Mouse (Mus musculus): ENCODE measurements around the gene Bmp6.

Gene Bmp6

DNA sequence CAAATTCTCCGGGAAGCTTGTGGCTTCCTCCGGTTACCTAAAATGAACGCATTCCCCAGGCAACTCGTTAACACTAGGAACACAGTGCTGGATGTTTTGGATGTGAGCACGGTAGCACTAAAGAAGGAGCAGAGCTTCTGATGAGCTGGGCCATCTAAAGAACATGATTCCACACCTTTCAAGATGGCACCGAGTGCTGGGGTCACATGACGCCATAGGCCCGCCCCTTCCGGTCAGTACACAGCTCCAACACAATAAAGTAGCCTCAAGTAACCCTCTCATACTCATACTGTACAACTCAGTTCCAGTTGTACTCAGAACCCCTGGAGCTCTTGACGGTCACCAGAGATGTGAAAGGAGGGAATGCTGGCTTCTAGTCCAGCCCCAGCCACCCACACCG, 171.7 kb downstream of the Bmp6 start:
- DNase-seq = no peak

- DNase-seq = no peak
Measured at GRCm38 (mm10) chr13:38520299-38520698, 175.4 kb downstream of the Bmp6 start.

DNA sequence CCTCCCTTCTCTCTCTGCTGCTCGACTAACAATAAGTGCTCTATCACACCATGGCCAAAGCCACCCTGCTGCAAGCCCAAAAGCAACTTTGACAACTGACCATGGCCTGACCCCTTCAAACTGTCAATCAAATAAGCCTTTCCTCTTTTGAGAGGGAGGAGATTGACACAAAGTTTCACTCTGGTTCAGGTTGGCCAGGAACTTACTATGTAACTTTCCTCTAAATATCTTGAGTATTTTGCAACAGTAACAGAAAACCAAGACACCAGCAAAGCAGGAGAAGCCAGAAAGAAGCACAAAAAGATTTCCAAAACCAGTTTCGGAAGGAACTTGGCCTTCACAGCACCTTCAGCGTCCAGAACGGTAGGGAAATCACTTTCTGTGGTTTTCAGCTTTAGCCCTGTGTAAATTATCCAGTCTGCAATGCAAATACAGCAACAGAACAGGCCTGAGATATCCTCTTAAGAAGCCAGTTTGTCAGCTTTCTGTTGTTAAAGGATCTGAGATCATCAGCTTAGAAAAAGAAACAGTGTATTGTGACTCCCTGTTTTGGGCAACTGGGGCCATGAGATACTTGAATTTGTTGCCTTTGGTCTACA, 177.2 kb downstream of the Bmp6 start:
- DNase-seq = peak in 1 of 2 experiments; percentile 54

GRCm38 (mm10) chr13:38523231-38523630, 178.3 kb downstream of the Bmp6 start:
- DNase-seq = no peak

DNA sequence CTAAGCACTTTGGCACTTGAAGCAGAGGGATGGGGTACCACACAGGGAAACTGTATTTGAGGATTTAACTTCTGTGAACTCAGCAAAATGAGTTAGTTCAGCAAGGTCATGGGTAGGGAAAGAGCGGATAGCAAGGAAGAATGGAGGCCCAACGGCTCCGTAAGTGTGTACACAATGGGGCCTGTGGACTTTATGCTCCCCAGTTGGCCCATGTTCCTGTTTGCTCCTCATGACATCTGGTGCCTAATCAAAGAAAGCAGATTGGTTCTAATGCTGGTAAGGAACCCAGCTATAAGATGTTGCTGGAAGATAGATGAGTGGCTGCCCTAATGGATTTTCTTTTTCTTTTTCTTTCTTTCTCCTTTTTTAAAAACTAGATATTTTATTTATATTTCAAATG, 180.4 kb downstream of the Bmp6 start:
- DNase-seq = no peak

- DNase-seq = peak in 1 of 2 experiments; percentile 30
Measured at GRCm38 (mm10) chr13:38526116-38526515, 181.2 kb downstream of the Bmp6 start.

DNA sequence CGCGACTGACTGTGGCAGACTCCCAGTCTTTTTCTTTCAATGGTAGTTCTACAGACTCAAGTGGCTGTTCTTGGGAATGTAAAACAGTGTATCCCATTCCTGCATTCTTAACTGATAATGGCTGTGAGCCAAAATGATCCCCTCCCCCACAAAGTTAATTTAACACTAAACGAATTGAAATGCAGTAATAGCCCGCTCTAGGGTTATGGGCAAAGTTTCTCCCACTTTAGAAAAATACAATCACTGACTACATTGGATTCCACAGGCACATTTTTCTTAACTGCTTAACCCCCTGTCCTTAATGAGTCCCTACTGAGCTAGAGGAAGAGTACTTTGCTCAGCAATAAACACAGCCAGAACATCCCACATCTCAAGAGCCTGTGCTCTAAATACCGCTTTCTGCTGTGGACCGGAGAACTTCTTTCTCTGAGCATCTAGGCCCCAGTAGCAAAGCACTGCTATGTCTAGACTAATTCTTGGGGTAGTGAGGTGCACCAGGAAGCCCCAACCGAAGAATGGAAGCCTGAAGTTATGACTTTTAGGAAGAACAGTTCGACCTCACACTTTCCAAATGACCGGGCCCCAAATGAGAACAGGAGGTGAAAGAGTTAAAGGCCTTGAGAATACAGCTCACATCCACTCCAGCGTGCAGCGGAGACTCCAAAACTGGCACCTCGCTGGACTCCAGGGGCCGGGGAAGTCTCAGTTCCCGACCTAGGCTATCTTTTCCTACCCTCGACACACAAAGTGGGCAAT, 182.3 kb downstream of the Bmp6 start:
- DNase-seq = no peak

DNA sequence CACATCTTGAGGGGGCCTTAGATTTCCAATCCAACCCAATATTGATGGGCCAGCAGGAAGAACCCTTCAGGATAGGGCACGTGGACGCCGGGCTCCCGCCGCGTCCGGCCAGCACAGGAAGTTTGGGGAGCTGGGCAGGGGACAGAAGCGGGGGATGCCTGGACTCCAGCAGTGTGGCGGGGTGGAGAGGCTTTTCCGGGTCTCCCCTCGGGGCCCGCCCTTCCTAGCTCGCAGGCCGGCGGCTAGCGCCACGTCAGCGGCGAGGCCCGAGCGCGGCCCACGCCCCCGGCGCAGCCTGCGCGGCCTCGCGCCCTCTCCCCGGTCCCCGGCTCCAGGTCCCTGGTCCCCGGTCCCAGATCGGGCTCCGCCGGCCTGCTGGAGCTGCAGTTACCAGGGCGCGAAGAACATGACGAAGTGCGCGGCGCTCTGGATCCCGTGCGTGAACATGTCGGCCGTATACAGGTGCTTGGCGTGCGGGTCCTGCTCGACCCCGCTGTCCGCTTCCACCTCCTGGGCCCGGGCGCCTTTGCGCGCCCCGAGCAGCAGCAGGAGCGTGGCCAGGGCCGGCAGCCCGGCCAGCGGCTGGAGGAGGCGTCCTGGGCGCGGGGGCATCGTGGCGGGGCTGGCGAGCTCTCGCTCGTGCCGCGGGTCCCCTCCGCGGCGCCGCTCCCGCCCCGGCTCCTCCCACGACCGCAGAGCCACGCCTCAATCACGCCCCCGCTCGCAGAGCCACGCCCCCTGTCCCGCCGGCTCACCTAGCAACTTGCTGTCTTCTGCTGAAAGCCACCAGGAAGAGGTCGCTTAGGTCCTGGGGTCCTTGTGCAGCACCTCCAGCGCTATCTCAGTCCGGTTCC, 183.1 kb downstream of the Bmp6 start:
- DNase-seq = peak; percentile 91

- DNase-seq = peak; percentile 60 to 73
Measured at GRCm38 (mm10) chr13:38528687-38529294, 183.9 kb downstream of the Bmp6 start, which contains the start of gene Txndc5. TSS of gene Txndc5 (minus strand) at chr13:38528824.

DNA sequence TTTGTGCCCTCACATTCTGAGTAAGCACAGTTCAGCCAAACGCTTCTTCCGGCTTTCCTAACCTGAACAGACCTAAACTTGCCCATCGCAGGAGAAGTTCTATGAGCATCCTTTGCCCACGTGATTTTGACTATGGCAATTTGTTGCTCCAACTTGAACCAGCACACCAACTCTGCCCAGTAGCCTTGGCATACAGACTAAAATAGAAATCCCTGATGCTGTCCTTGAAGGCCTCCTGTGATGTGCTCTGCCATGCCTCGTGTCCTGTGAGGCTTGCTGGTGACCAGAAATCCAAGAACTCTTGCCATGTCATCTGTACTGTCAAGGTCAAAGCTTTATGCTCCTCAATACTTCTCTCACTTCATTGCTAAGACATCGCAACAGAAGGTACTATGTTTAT, 184.7 kb downstream of the Bmp6 start:
- no peak for DNase-seq

GRCm38 (mm10) chr13:38531498-38531897, 186.6 kb downstream of the Bmp6 start:
- DNase-seq = no peak

DNA sequence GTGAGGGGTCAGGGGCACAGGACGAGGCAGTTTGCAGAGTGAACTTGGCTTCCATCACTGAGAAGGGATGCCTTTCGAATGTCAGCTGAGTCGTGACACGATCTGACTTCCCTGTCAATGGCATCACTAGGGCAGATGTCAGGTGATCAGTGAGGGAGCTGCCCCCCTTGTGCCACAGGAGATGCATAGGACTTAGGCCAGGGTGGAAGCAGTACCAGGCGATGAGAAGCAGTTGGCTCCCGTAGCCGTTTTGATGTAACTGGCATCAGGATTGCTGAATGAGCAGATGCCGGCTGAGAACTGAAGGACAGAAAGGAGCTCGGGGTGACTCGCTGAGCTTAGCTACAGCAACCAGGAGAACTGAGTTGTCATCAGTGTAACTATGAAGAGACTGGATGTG, 188.6 kb downstream of the Bmp6 start:
- no peak for DNase-seq

DNA sequence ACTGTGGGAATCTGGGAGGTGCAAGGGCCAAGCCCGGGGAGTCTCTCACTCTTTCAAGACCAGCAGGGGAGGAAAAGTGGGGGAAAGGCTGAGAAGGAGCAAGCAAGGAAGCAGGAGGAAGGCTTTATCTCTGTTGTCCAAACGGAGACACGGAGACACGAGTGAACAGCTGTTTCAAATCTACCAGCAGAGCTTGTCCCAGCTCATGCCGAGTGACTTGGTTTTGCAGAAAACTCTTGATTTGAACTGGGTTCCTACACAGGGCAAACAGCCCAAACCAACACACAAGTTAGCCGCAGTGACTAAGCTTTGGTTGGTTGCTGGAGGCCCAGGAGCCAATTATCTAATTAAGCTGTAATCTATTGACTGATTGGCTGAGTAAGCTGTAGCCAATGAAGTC, 189.1 kb downstream of the Bmp6 start:
- no peak for DNase-seq

GRCm38 (mm10) chr13:38534731-38535130, 189.8 kb downstream of the Bmp6 start:
- peak in 1 of 2 experiments; percentile 3 for DNase-seq

DNA sequence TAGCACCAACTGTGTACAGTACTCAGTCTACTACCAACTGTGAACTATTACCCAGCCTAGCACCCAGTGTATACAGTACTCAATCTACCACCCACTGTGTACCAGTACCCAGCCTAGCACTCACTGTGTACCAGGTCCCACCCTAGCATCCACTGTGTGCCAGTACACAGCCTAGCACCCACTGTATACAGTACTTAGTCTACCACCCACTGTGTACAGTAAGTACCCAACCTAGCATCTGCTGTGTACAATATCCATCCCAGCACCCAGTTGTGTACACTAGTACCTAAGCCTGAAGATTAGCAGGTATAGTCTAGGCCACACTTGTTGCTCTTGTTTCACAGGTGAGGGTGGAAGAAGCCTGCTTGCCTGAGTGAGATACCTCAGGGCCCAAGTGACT, 192.6 kb downstream of the Bmp6 start:
- peak in 1 of 2 experiments; percentile 1 for DNase-seq

GRCm38 (mm10) chr13:38539192-38539900, 194.4 kb downstream of the Bmp6 start:
- DNase-seq = no peak

- DNase-seq = no peak
Measured at GRCm38 (mm10) chr13:38543455-38544125, 198.7 kb downstream of the Bmp6 start.

DNA sequence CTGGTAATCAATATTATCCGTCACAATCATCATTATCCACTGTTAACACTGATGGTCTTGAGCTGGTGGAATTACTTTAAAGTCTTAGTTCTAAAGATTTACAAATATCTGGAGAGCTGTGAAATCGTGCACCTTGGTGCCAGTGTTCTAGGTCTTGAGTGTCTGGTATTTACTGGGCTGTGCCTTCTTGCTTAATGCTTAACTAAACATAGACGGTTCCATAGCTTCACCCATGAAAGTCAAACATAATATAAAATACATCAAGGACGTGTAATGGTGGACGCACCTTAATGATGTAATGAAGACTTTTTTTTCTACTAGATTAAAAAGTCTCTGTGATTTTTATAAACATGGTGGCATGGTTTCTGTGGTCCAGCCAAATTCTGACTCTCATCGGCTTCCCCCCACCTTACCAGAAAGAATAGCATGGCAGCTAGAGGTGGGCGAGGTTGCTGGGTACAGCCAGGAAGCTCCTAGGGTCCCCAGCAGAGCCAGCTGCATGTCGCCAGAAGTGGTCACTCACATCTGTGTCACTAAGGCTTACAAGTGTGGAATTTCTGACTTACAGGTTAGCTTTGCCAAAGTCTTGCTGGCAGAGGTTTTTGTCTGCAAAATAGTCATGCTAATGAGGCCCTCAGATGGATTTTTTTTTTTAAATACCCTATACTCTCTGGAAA, 200.0 kb downstream of the Bmp6 start:
- no peak for DNase-seq

GRCm38 (mm10) chr13:38545460-38545859, 200.6 kb downstream of the Bmp6 start:
- peak; percentile 36 to 49 for DNase-seq

GRCm38 (mm10) chr13:38546754-38547153, 201.8 kb downstream of the Bmp6 start:
- DNase-seq = no peak

DNA sequence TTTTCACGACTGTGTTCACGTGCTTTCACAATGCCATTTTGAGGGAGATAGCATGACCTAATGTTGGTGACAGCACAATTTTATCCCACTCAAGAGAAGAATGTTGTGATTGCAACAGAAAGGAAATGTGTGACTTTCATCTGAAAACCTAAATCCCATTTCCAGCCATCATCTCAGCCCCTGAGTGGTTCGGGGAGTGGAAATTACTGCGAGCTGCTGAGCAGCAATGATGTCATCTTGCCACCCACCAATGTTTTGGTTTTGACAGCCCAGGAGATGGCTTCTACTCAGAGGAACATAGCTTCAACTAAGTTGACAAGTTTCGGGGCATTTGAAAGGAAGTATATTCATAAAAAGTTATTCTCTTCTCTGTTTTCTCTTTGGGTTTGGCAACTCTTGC, 202.8 kb downstream of the Bmp6 start:
- DNase-seq = no peak
